Mouse (Mus musculus) liver, adult 2 months (tissue): ENCODE results near the gene Lbh.

Experiments
- CTCF ChIP-seq: fragments of 200-500 bp; IDR thresholded peaks from 2 replicates; pipeline ENCODE4 v1.5.1; 2011; ENCODE audit warnings: low read depth, low read length, control low read depth
- POLR2A ChIP-seq: fragments of 200-500 bp; IDR thresholded peaks from 2 replicates; pipeline ENCODE4 v1.6.1; 2011; ENCODE audit warnings: low read length, control low read depth; ENCODE audit not compliant: insufficient read depth; ENCODE audit errors: extremely low read depth

- TF ChIP-seq CTCF (no peak), POLR2A (peak; percentile 94)
Measured at GRCm38 (mm10) chr17:72918053-72918452, at the start of gene Lbh.
